Mouse (Mus musculus) left cerebral cortex, adult 2 months (tissue): Measurements from ENCODE around the gene Eif3j1. TPM values are rescaled to one million over a fixed set of nuclear protein-coding genes. Genes with fewer than 3 reads are reported as not detected.
"Not testable (repeated sequence)": the region's sequence is repeated elsewhere in the genome, so short reads cannot be mapped to it uniquely, and the experiment has no call there.

Experiments
- DNase-seq, 2 experiments: peaks; one replicate each; pipeline ENCODE4 v3.0.0; 2021 to 2022; ENCODE audit warnings: low spot score in 2 of 2, mixed read lengths in 1 of 2; ENCODE audit errors: extremely low spot score in 1 of 2
- H3K27ac ChIP-seq: fragments of 200-600 bp; 2 replicates; pipeline ENCODE4 v1.8.1; 2022
- H3K4me3 ChIP-seq: fragments of 200-600 bp; 2 replicates; pipeline ENCODE4 v1.8.1; 2022
- CTCF ChIP-seq: fragments of 200-600 bp; IDR thresholded peaks from 2 replicates; pipeline ENCODE4 v1.8.1; 2022; ENCODE audit warnings: antibody characterized with exemption, mild to moderate bottlenecking, moderate library complexity
- intact Hi-C: fragments of 180-260 bp; cut with DNase I; formaldehyde crosslinking; loops from one replicate; pipeline ENCODE4 v1.15.1; 2025
- long read RNA-seq, 2 experiments: library from polyadenylated mRNA; stranded (forward); transcript quantifications; one replicate each; pipeline ENCODE4 v2.0.0; 2021; ENCODE audit warnings: borderline mapping rate in 2 of 2
- total RNA-seq, 2 experiments: library from RNA; stranded (reverse); gene quantifications; 2 replicates each; pipeline ENCODE4 v1.2.3; 2021

Gene Eif3j1
- 10 to 100 TPM; 18.3 to 18.5 TPM for total RNA-seq
- long read RNA-seq, experiment 1, full-length matches to known transcripts, result 46 of 62 reads
- long read RNA-seq, experiment 1, partial matches to known transcripts, result 11 of 62 reads
- long read RNA-seq, experiment 1, other reads (novel, unspliced or antisense), result 5 of 62 reads
- long read RNA-seq, experiment 2, full-length matches to known transcripts, result 32 of 40 reads
- long read RNA-seq, experiment 2, partial matches to known transcripts, result 5 of 40 reads
- long read RNA-seq, experiment 2, other reads (novel, unspliced or antisense), result 3 of 40 reads

GRCm38 (mm10) chr2:122027862-122028755 is at the start of gene Eif3j1:
Gene Eif3j1, plus strand, starts transcription at chr2:122028546.
- H3K4me3 ChIP-seq, result peak within 1 kb of the TSS; percentile 58
- H3K27ac ChIP-seq, result peak within 1 kb of the TSS; percentile 94
- no peak for TF ChIP-seq CTCF
- intact Hi-C loops, result no loop called here
- peak; percentile 86 to 88 for DNase-seq

DNA sequence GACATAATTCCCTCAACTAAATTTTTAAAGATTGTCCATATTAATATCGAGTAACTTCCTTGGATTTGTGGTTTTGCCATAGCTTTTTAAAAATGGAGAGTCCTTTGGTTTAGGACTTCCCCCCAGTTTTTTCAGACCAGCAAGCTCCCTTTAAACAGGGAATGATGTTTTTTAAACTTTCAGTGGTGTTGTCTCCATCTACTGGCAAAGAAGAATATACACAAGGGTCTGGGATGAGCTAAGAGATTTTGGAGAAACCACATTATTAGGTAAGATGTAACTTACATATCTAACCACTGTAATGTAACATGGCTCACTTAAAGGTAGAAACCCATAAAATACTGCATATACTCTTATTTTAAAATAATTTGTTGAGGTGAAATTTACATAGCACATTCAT is 32.6 kb upstream of the Eif3j1 start:
- no peak overlapping the region for H3K27ac ChIP-seq

GRCm38 (mm10) chr2:122008832-122009231 is 19.5 kb upstream of the Eif3j1 start:
- TF ChIP-seq CTCF, result no peak
- intact Hi-C loops, result no loop called here
- DNase-seq, result no peak
- Histone ChIP-seq H3K27ac (no peak overlapping the region), H3K4me3 (no peak overlapping the region)

More for the DNA sequence above, 32.6 kb upstream of the Eif3j1 start:
- TF ChIP-seq CTCF, result peak; percentile 60
- DNase-seq, result no peak
- intact Hi-C loops, result no loop called here
- no peak overlapping the region for H3K4me3 ChIP-seq

GRCm38 (mm10) chr2:122011441-122011840 is 16.9 kb upstream of the Eif3j1 start:
- intact Hi-C loops, result no loop called here
- no peak for TF ChIP-seq CTCF
- H3K27ac ChIP-seq, result no peak overlapping the region
- H3K4me3 ChIP-seq, result no peak overlapping the region
- no peak for DNase-seq

DNA sequence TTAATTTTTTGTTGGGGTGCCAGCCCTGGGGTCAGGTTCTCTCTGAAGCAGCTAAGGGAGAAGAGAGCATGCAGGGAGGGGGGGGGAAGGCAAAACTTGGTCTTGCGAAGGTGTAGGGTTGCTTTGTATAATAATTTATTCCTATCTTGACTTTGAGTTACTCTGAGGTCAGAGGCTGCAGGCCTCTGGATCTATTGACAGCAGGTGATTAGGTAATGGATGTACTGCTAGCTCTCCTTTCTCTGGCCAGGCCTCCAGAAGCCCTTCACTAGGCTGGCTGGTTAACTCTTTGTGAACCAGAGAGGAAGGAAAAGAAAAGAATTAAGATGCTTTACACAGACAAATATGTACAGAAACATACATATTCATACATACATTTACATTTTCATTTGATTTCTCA is 9.6 kb upstream of the Eif3j1 start:
- no peak overlapping the region for H3K27ac ChIP-seq
- TF ChIP-seq CTCF, result no peak
- H3K4me3 ChIP-seq, result no peak overlapping the region
- intact Hi-C loops, result no loop called here
- no peak for DNase-seq

- H3K4me3 ChIP-seq, result no peak overlapping the region
Observed at GRCm38 (mm10) chr2:122022284-122022683, 6.1 kb upstream of the Eif3j1 start.

GRCm38 (mm10) chr2:122027091-122027490 is 1.3 kb upstream of the Eif3j1 start:
- H3K27ac ChIP-seq, intact Hi-C loops, H3K4me3 ChIP-seq, DNase-seq: not testable (repeated sequence)

More at GRCm38 (mm10) chr2:122022284-122022683, 6.1 kb upstream of the Eif3j1 start:
- no peak overlapping the region for H3K27ac ChIP-seq
- no peak for DNase-seq
- intact Hi-C loops, result no loop called here
- TF ChIP-seq CTCF, result peak; percentile 45

GRCm38 (mm10) chr2:122028756-122029700 is 682 bp downstream of the Eif3j1 start:
- DNase-seq, result no peak
- TF ChIP-seq CTCF, result no peak; the same call in 1 of the 2 replicates
- Histone ChIP-seq H3K4me3 (peak overlapping the region; percentile 58), H3K27ac (peak overlapping the region; percentile 89)
- intact Hi-C loops, result no loop called here

DNA sequence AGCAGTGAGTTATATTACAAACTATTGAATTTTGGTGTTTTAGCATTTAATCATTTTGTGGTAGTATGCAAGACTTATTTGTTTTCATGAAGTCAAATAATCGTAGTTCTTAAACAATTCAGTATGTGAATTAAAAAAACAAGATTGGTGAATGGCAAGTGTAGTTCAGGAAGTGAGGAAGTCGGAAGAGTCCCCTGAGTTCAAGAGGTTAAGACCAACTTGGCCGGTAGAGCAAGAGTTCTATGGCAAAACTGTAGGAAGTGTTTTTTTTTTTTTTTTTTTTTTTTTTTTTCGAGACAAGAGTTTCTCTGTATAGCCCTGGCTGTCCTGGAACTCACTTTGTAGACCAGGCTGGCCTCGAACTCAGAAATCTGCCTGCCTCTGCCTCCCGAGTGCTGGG is 3.6 kb downstream of the Eif3j1 start:
- DNase-seq, result no peak
- no peak for TF ChIP-seq CTCF
- no peak overlapping the region for H3K27ac ChIP-seq
- no peak overlapping the region for H3K4me3 ChIP-seq
- intact Hi-C loops, result no loop called here

DNA sequence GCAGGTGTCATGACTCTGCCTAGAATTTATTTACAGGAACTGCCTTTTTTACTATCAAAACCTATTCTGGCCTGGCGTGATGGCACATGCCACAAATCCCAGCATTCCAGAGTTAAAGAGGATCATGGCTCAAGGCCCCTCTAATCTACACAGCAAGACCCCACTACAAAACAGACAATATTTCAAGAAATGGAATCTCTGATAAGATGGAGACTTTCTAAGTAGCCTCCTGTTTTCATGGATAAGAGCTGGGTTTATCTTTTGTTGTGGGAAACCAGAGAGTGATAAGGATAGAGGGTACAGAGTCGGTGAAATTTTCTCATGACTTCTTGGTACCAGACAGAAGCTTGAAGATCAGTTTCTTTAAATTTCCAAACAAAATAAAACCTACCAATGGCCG is 7.7 kb downstream of the Eif3j1 start:
- no peak for TF ChIP-seq CTCF
- no peak overlapping the region for H3K4me3 ChIP-seq
- intact Hi-C loops, result no loop called here
- no peak overlapping the region for H3K27ac ChIP-seq
- DNase-seq, result no peak

GRCm38 (mm10) chr2:122043926-122044325 is 15.6 kb downstream of the Eif3j1 start:
- TF ChIP-seq CTCF, result no peak
- intact Hi-C loops, result no loop called here
- no peak overlapping the region for H3K4me3 ChIP-seq
- DNase-seq, result no peak
- no peak overlapping the region for H3K27ac ChIP-seq
